Mouse (Mus musculus) cortical plate, adult 2 months (tissue): ENCODE data around the gene Uspl1.

Source experiments
- CTCF ChIP-seq: fragments of 200-500 bp; IDR thresholded peaks from 2 replicates; pipeline ENCODE4 v1.5.1; 2011; ENCODE audit warnings: mild to moderate bottlenecking, control low read depth, low read length; ENCODE audit not compliant: insufficient read depth; ENCODE audit errors: extremely low read depth
- POLR2A ChIP-seq: fragments of 200-500 bp; IDR thresholded peaks from 2 replicates; pipeline ENCODE4 v1.6.1; 2011; ENCODE audit warnings: mild to moderate bottlenecking, low read length, control low read depth; ENCODE audit not compliant: insufficient read depth; ENCODE audit errors: extremely low read depth

GRCm38 (mm10) chr5:149252303-149252702 is 68.2 kb downstream of the Uspl1 start:
- no peak for TF ChIP-seq POLR2A
- TF ChIP-seq CTCF: no peak
